Mouse (Mus musculus): Measurements from ENCODE around the gene Nmt1. TPM values are rescaled to one million over a fixed set of nuclear protein-coding genes. Genes with fewer than 3 reads are reported as not detected.

Gene Nmt1
- polyA plus RNA-seq, 1 experiment from 2014 or later = 58.4 TPM

DNA sequence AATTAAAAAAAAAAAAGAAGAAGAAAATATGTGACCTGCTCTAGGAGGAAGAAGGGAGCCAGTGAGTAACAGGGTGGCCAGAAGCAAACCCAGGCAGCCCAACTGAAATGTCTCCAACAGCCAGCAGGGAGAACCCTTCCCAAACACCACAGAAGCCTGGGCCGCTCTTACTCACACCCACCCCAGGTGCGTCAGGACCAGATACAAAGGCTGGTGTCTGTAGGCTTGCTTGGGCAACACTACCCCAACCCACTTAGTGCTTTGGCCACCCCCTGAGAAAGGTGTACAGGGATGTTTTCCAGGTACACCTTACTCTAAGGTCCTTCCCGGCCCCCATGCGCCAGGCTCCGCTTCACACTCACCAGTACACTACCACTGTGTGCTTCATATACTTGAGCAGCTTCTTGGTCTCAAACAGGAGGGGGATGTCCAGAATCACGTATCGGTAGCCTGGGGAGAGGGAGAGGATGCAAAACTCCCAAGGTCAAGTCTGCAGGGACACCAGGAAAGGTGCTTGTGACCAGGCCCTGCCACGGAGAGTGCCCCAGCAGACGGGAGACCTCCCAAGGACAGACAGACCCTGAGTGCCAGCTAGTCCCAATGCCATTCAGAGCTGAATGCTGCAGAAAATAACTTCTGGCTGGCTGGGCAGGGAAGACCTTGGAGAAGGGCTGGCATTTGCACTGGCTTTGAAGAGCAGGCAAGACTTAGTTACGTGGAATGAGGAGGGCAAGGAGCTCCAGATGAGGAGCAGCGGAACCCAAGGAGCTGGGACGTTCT, 30.8 kb upstream of the Nmt1 start:
- no peak overlapping the region for H3K4me3 ChIP-seq
- no peaks in the 10 kb centered on the region for H3K9me3 ChIP-seq
- 92% methylated on average over 12 of the region's 12 CpGs for WGBS
- H3K27ac ChIP-seq = peak overlapping the region; percentile 79; the same call in 1 of the 2 replicates
- no peak for DNase-seq (ENCODE audit: low spot score)
- H3K36me3 ChIP-seq = peaks cover 62% of the 10 kb centered on the region
- H3K4me1 ChIP-seq = peaks cover 42% of the 10 kb centered on the region
- H3K27me3 ChIP-seq (ENCODE audit: insufficient read depth, poor library complexity, severe bottlenecking) = peaks cover 4% of the 10 kb centered on the region

- peak overlapping the region; percentile 31 for H3K4me3 ChIP-seq
- no peaks in the 10 kb centered on the region for H3K9me3 ChIP-seq
- 53% methylated on average over 7 of the region's 7 CpGs for WGBS
- no peaks in the 10 kb centered on the region for H3K27me3 ChIP-seq (ENCODE audit: insufficient read depth, poor library complexity, severe bottlenecking)
- H3K36me3 ChIP-seq = peaks cover 66% of the 10 kb centered on the region
- peak overlapping the region; percentile 79 for H3K27ac ChIP-seq
- DNase-seq (ENCODE audit: low spot score) = no peak
- peaks cover 43% of the 10 kb centered on the region for H3K4me1 ChIP-seq
These were observed 29.8 kb upstream of the Nmt1 start for GRCm38 (mm10) chr11:102998254-102998576.

- no peaks in the 10 kb centered on the region for H3K27me3 ChIP-seq (ENCODE audit: insufficient read depth, poor library complexity, severe bottlenecking)
- H3K4me3 ChIP-seq = peak overlapping the region; percentile 31
- peak overlapping the region; percentile 79 for H3K27ac ChIP-seq
- H3K36me3 ChIP-seq = peaks cover 71% of the 10 kb centered on the region
- DNase-seq (ENCODE audit: low spot score) = no peak
- peaks cover 47% of the 10 kb centered on the region for H3K4me1 ChIP-seq
- no peaks in the 10 kb centered on the region for H3K9me3 ChIP-seq
- 20% methylated on average over 14 of the region's 14 CpGs for WGBS
These were observed 29.2 kb upstream of the Nmt1 start for GRCm38 (mm10) chr11:102998577-102999316.

DNA sequence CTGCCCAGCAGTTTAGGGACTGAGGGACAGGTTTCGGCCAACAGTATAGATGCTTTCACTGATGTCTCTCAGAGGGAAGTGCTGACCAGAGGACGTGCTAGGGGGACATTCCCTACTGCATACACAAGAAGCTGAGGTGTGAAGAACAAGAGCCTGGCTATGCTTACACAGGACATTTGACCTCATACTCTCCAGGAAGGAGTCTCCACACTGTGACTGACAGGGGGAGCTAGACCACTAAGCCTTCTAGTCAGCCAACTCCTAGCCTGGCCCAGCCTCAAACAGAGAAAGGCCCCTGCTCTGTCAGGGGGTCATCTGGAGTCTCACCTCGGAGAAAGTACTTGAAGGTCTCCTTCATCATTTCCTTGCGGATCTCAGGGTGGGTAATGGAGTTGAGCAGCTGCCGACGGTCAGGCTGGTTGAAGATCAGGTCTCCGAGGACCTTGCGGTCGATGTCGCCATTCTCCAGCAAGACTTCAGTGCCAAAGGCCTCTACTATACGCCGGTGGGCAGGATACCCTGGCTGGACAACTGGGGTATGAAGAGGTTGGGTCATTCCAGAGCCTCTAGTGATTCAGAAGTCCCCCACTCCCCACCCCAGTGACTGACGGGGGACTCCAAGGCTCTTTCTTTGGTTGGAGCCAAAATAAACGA, 28.5 kb upstream of the Nmt1 start:
- Histone ChIP-seq H3K4me1 (peaks cover 47% of the 10 kb centered on the region), H3K4me3 (no peak overlapping the region), H3K9me3 (no peaks in the 10 kb centered on the region), H3K27me3 (ENCODE audit: insufficient read depth, poor library complexity, severe bottlenecking) (no peaks in the 10 kb centered on the region), H3K36me3 (peaks cover 66% of the 10 kb centered on the region), H3K27ac (peak overlapping the region; percentile 79; the same call in 1 of the 2 replicates)
- no peak for DNase-seq (ENCODE audit: low spot score)
- WGBS = 76% methylated on average over 14 of the region's 14 CpGs

GRCm38 (mm10) chr11:103000111-103000510, 27.9 kb upstream of the Nmt1 start:
- Histone ChIP-seq H3K36me3 (peaks cover 63% of the 10 kb centered on the region), H3K27ac (peak overlapping the region; percentile 79; the same call in 1 of the 2 replicates), H3K27me3 (ENCODE audit: insufficient read depth, poor library complexity, severe bottlenecking) (no peaks in the 10 kb centered on the region), H3K4me3 (no peak overlapping the region), H3K4me1 (peaks cover 47% of the 10 kb centered on the region), H3K9me3 (no peaks in the 10 kb centered on the region)
- DNase-seq (ENCODE audit: low spot score) = no peak
- 90% methylated on average over 16 of the region's 16 CpGs for WGBS

DNA sequence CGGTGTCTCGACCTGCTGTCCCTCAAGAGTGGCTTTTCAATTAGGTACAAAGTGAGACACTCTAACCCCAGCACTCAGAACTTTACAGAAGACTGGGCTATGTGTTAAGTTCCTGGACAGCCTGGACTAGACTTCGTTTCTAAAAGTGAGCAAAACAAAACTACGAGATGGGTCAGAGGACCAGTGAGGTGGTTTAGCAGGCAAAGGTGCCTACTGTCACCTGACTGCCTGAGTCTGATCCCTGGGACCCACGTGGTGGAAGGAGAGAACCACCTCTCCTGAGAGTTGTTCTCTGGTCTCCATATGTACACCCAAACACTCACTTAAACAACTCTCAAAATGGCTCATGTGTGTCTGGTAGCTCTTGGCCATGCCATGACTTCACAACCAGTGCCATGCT, 26.9 kb upstream of the Nmt1 start:
- H3K27me3 ChIP-seq (ENCODE audit: insufficient read depth, poor library complexity, severe bottlenecking) = no peaks in the 10 kb centered on the region
- H3K9me3 ChIP-seq = no peaks in the 10 kb centered on the region
- H3K4me1 ChIP-seq = peaks cover 48% of the 10 kb centered on the region
- H3K36me3 ChIP-seq = peaks cover 54% of the 10 kb centered on the region
- no peak overlapping the region for H3K4me3 ChIP-seq
- 64% methylated on average over 5 of the region's 5 CpGs for WGBS
- DNase-seq (ENCODE audit: low spot score) = peak; percentile 63
- H3K27ac ChIP-seq = no peak overlapping the region

DNA sequence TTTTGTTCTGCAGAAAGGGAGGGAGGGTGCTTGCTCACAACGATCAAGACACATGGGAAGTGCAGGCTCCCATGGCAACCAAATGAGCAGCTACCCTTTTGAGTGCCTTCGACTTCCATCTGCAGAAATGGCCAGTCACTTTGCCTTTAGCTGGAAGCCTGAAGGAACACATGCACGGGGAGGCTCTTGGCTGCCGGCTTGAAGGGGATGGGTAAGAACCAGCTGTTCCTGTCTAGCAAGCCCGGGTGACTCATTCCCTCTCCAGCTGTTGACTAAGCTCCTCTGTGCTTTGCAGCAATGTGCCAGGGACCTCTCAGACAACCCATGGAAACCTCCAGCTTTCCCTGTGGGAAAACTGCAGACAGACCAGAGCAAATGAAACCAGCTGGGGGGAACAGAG, 24.8 kb upstream of the Nmt1 start:
- DNase-seq (ENCODE audit: low spot score) = peak; percentile 76
- Histone ChIP-seq H3K4me3 (no peak overlapping the region), H3K4me1 (peaks cover 59% of the 10 kb centered on the region), H3K9me3 (no peaks in the 10 kb centered on the region), H3K27ac (no peak overlapping the region), H3K36me3 (peaks cover 52% of the 10 kb centered on the region), H3K27me3 (ENCODE audit: insufficient read depth, poor library complexity, severe bottlenecking) (no peaks in the 10 kb centered on the region)
- 62% methylated on average over 5 of the region's 5 CpGs for WGBS

- Histone ChIP-seq H3K27ac (no peak overlapping the region), H3K4me3 (no peak overlapping the region), H3K4me1 (peaks cover 48% of the 10 kb centered on the region), H3K27me3 (ENCODE audit: insufficient read depth, poor library complexity, severe bottlenecking) (no peaks in the 10 kb centered on the region), H3K36me3 (peaks cover 42% of the 10 kb centered on the region), H3K9me3 (no peaks in the 10 kb centered on the region)
- no peak for DNase-seq (ENCODE audit: low spot score)
- 80% methylated on average over 1 of the region's 1 CpGs for WGBS
These were observed 23.1 kb upstream of the Nmt1 start for GRCm38 (mm10) chr11:103004852-103005251.

DNA sequence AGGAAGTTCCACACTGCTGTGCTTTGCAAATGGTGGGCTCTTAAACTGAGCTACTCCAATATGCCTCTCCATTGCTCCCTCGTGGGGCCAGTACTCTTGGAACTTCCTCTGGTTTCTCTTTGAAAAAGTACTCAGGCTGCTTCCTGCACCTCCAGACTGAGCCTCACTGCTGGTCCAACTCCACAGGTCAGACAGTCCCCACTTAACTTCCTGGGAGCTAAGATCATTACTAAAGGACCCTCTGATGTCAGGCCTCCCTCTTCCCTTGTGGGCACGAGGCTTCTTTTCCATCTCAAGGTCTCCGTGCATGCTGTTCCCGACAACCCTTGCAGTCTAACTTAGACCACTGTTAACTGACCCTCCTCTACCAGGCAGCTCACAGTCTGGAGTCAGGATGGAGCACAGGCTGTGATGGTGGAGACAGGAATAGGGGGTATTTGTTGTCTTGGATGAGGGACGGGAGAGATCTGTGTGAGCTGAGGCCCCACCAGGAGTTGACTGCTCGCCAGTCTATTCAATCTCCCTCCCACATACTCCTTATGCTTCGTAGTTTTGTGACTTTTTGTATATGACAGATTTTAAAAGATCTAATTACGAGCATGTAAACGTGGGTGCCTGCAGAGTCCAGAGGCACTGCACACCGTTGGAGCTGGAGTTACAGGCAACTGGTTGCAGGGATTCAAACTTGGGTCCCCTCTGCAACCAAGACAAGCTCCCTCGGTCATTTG, 22.6 kb upstream of the Nmt1 start:
- H3K9me3 ChIP-seq = no peaks in the 10 kb centered on the region
- H3K4me1 ChIP-seq = peaks cover 46% of the 10 kb centered on the region
- H3K27me3 ChIP-seq (ENCODE audit: insufficient read depth, poor library complexity, severe bottlenecking) = no peaks in the 10 kb centered on the region
- H3K36me3 ChIP-seq = peaks cover 37% of the 10 kb centered on the region
- DNase-seq (ENCODE audit: low spot score) = peak; percentile 62
- WGBS = 83% methylated on average over 11 of the region's 11 CpGs
- no peak overlapping the region for H3K27ac ChIP-seq
- no peak overlapping the region for H3K4me3 ChIP-seq

DNA sequence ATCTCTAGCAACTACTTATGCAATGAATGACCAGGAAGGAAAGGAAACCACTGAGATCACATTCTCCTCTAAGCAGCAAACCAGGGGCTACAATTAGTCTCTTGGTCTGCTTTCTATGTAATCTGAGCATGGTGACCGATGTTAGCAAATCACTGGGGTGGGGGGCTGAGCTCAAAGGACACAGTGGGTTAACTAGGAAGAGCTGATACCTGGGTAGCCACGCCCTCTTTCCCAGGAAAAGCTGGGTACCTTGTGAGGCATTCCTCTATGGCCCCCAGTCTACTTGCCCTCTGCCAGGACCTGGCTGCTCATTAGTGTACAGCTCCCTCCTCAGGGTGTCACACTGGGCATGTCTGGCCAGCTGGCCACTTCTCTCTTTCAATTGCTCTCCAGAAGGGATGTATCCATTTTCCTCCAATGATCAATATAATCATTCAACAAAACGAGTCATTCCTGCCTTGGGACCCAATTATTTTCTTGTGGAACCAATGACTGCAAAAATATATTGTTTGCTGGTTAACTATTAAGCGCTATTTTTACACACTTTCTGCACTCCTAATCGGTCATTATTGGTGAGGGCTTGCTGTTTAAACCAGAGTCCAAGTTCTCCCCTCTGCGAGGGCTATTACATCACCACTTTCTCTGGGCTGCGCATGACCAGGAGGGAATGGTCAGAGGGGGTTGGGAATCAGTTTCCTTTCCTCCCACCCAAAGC, 21.5 kb upstream of the Nmt1 start:
- Histone ChIP-seq H3K4me1 (peaks cover 44% of the 10 kb centered on the region), H3K27ac (no peak overlapping the region), H3K27me3 (ENCODE audit: insufficient read depth, poor library complexity, severe bottlenecking) (no peaks in the 10 kb centered on the region), H3K36me3 (peaks cover 39% of the 10 kb centered on the region), H3K9me3 (no peaks in the 10 kb centered on the region), H3K4me3 (no peak overlapping the region)
- 81% methylated on average over 7 of the region's 7 CpGs for WGBS
- DNase-seq (ENCODE audit: low spot score) = peak; percentile 61

- Histone ChIP-seq H3K36me3 (peaks cover 44% of the 10 kb centered on the region), H3K27me3 (ENCODE audit: insufficient read depth, poor library complexity, severe bottlenecking) (no peaks in the 10 kb centered on the region), H3K4me3 (no peak overlapping the region), H3K4me1 (peaks cover 44% of the 10 kb centered on the region), H3K9me3 (no peaks in the 10 kb centered on the region), H3K27ac (0 out of 2 replicates have a peak overlapping the region, but pooled peaks have one; percentile 6)
- 81% methylated on average over 6 of the region's 6 CpGs for WGBS
- no peak for DNase-seq (ENCODE audit: low spot score)
These were observed 21.0 kb upstream of the Nmt1 start for GRCm38 (mm10) chr11:103007001-103007340.

DNA sequence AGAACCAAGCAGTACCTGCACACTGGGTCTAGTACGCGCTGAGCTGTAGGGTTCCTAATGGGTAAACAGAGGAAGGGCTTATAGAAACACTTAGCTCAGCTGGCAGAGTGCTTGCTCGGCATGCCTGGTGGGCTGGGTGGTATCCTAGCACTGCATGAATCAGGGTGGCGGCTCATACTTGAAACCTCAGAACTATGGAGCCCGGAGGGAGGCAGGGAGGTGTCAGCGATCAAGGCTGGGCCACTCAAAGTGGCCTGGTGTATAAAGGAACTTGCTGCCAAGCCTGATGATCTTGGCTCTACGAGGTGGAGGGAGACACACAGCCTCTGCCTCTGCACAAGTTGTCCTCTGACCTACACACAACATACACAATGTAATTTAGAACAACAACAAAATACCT, 19.4 kb upstream of the Nmt1 start:
- 89% methylated on average over 7 of the region's 7 CpGs for WGBS
- Histone ChIP-seq H3K27me3 (ENCODE audit: insufficient read depth, poor library complexity, severe bottlenecking) (no peaks in the 10 kb centered on the region), H3K27ac (no peak overlapping the region), H3K4me3 (no peak overlapping the region), H3K36me3 (peaks cover 50% of the 10 kb centered on the region), H3K4me1 (peaks cover 39% of the 10 kb centered on the region), H3K9me3 (no peaks in the 10 kb centered on the region)
- no peak for DNase-seq (ENCODE audit: low spot score)

Measured in heart, embryonic 10.5 days (tissue).